In genomic region chr7:130937266-130937841, GRCm38 (mm10) we compare ENCODE assay signal across 9 mouse cellular contexts. TPM values are rescaled to one million over a fixed set of nuclear protein-coding genes. Genes with fewer than 3 reads are reported as not detected.
A peak's percentile ranks its signal among the peaks of the same experiment; 100 is the strongest.
DNase-seq lines count a peak whose midpoint lies in the region; ATAC-seq and TF ChIP-seq lines count a peak whose summit lies in the region.
"Had no signal": no experiment of that assay in that cellular context is flagged by ENCODE, and none has a peak within 500 bp of the region (broad histone marks: within the 10 kb centered on the region; RNA-seq: fewer than 3 reads in every experiment).

No protein-coding gene starts in this region.

- ATAC-seq in heart, embryonic 13.5 days (ENCODE audit: extremely low read depth, insufficient number of reproducible peaks, low FRiP score, low TSS enrichment) = no peak
- ATAC-seq in limb, embryonic 14.5 days (ENCODE audit: low FRiP score, low read depth) = peak; percentile 51; the same call in 1 of the 2 replicates

- no peak for TF ChIP-seq POLR2A in limb, embryonic 14.5 days (IDR thresholded peaks at IDR 0.05; ENCODE audit: borderline replicate concordance, extremely low read depth, insufficient read depth, insufficient read length)

- H3K9me3 ChIP-seq in heart, embryonic 13.5 days = no peaks in the 10 kb centered on the region
- H3K9me3 ChIP-seq in limb, embryonic 14.5 days (ENCODE audit: control insufficient read depth, low read length) = no peaks in the 10 kb centered on the region

- no peaks in the 10 kb centered on the region for H3K36me3 ChIP-seq in heart, embryonic 13.5 days
- H3K36me3 ChIP-seq in limb, embryonic 14.5 days (ENCODE audit: control insufficient read depth, insufficient read depth, low read length) = no peaks in the 10 kb centered on the region

- peak overlapping the region; percentile 96 for H3K4me2 ChIP-seq in heart, embryonic 13.5 days
- H3K4me2 ChIP-seq in limb, embryonic 14.5 days (replicated peaks; ENCODE audit: low read depth, low read length, severe bottlenecking) = peak overlapping the region; percentile 91

- H3K4me1 ChIP-seq in brown adipose tissue, adult 24 weeks (ENCODE audit: control insufficient read depth, insufficient read depth, insufficient read length, low read length) = peaks cover 5% of the 10 kb centered on the region; the same call in 1 of the 2 replicates
- H3K4me1 ChIP-seq in heart, embryonic 13.5 days = peaks cover 54% of the 10 kb centered on the region
- peaks cover 7% of the 10 kb centered on the region; the same call in 1 of the 2 replicates for H3K4me1 ChIP-seq in limb, embryonic 14.5 days (ENCODE audit: control insufficient read depth, insufficient read depth, low read length)

- 19% methylated on average over 12 of the region's 12 CpGs for WGBS in heart, embryonic 13.5 days
- WGBS in limb, embryonic 14.5 days = 20% methylated on average over 12 of the region's 12 CpGs

- DNase-seq in kidney, adult 18-20 months = peak; percentile 29
- no peak for DNase-seq in kidney, postnatal 25 days
- peak; percentile 16 for DNase-seq in limb, embryonic 14.5 days (ENCODE audit: low spot score)
- DNase-seq in left cerebral cortex, adult 9 months (ENCODE audit: low spot score in 2 of 2) = no peak
- no peak for DNase-seq in spleen, adult 18-20 months
- DNase-seq in left cerebral cortex, adult 11 months (ENCODE audit: low spot score) = no peak
- DNase-seq: right cerebral cortex, adult 18-20 months had no signal

- H3K9ac ChIP-seq in heart, embryonic 13.5 days = peak overlapping the region; percentile 85
- no peak overlapping the region for H3K9ac ChIP-seq in limb, embryonic 14.5 days (ENCODE audit: low read depth, low read length, severe bottlenecking)

- peak overlapping the region; percentile 70 for H3K4me3 ChIP-seq in brown adipose tissue, adult 24 weeks (ENCODE audit: insufficient read depth, low read depth, low read length)
- H3K4me3 ChIP-seq in heart, embryonic 13.5 days = peak overlapping the region; percentile 73
- H3K4me3 ChIP-seq in limb, embryonic 14.5 days (replicated peaks; ENCODE audit: low read length) = peak overlapping the region; percentile 62

- H3K27me3 ChIP-seq in heart, embryonic 13.5 days (replicated peaks) = peaks cover 71% of the 10 kb centered on the region
- H3K27me3 ChIP-seq in limb, embryonic 14.5 days (ENCODE audit: control insufficient read depth, insufficient read depth, low read length) = peaks cover 55% of the 10 kb centered on the region

- no peak overlapping the region for H3K27ac ChIP-seq in brown adipose tissue, adult 24 weeks (replicated peaks; ENCODE audit: low read depth, low read length)
- no peak overlapping the region for H3K27ac ChIP-seq in heart, embryonic 13.5 days (replicated peaks)
- H3K27ac ChIP-seq in limb, embryonic 14.5 days (replicated peaks; ENCODE audit: low read depth, low read length) = no peak overlapping the region

RNA-seq across cellular contexts. Expression of gene Htra1, which starts 1.4 kb away (rescaled TPM):
- 40.6 and 47.3 TPM in 2 replicates for polyA plus RNA-seq in brown adipose tissue, adult 24 weeks (2012; ENCODE audit: insufficient read depth, insufficient read length, missing spikeins)
- polyA plus RNA-seq in heart, embryonic 13.5 days (2015; fragmentation: Nextera tagmentation; extraction: Ambion mirVana) = 52.9 and 65.4 TPM in 2 replicates
- 102 and 124 TPM in 2 replicates for polyA plus RNA-seq in limb, embryonic 14.5 days (2012; rRNA removed)
- 224 and 233 TPM in 2 replicates for polyA plus RNA-seq in limb, embryonic 14.5 days (2014; fragmentation: Nextera tagmentation; extraction: Ambion mirVana)

Comparison
In these comparisons a context has a peak if more than half of its experiments do, and no peak if none do; other contexts are left out.
1. DNase-seq: peak in kidney, adult 18-20 months (single experiment) and limb, embryonic 14.5 days (single experiment); none in kidney, postnatal 25 days (0 of 2), left cerebral cortex, adult 9 months (0 of 2), spleen, adult 18-20 months (0 of 2) and left cerebral cortex, adult 11 months (single experiment).
2. Peak in every context shown above with its lines, with median percentiles within 50 percentile points of each other: H3K4me3 ChIP-seq.